Mouse (Mus musculus) liver, embryonic 15.5 days (tissue): ENCODE data around the gene Ankrd60. TPM values are rescaled to one million over a fixed set of nuclear protein-coding genes. Genes with fewer than 3 reads are reported as not detected.

Experiments used
- ATAC-seq: fragments of 200-750 bp; cut with Nextera tagmentation; 2 replicates; pipeline ENCODE4 v1.8.0; 2017; ENCODE audit warnings: moderate number of reproducible peaks, mild to moderate bottlenecking, moderate library complexity; ENCODE audit not compliant: insufficient read depth
- H3K27ac ChIP-seq: fragments of 300-500 bp; sonication (generic); replicated peaks from 2 replicates; pipeline ENCODE4 v1.5.1; 2015; ENCODE audit warnings: mild to moderate bottlenecking, inconsistent platforms
- H3K27me3 ChIP-seq: fragments of 300-500 bp; sonication (generic); 2 replicates; pipeline ENCODE4 v1.6.1; 2015; ENCODE audit warnings: mild to moderate bottlenecking, inconsistent platforms
- H3K36me3 ChIP-seq: fragments of 300-500 bp; sonication (generic); replicated peaks from 2 replicates; pipeline ENCODE4 v1.6.1; 2015; ENCODE audit warnings: moderate library complexity, mild to moderate bottlenecking, inconsistent platforms
- H3K4me1 ChIP-seq: fragments of 300-500 bp; sonication (generic); replicated peaks from 2 replicates; pipeline ENCODE4 v1.6.1; 2015; ENCODE audit warnings: inconsistent platforms
- H3K4me2 ChIP-seq: fragments of 300-500 bp; sonication (generic); 2 replicates; pipeline ENCODE4 v1.6.1; 2015; ENCODE audit warnings: moderate library complexity, mild to moderate bottlenecking, inconsistent platforms
- H3K4me3 ChIP-seq: fragments of 300-500 bp; sonication (generic); replicated peaks from 2 replicates; pipeline ENCODE4 v1.5.1; 2015; ENCODE audit warnings: mild to moderate bottlenecking, inconsistent platforms
- H3K9ac ChIP-seq: fragments of 300-500 bp; sonication (generic); 2 replicates; pipeline ENCODE4 v1.6.1; 2015; ENCODE audit warnings: moderate library complexity, mild to moderate bottlenecking, inconsistent platforms
- H3K9me3 ChIP-seq: fragments of 300-500 bp; sonication (generic); replicated peaks from 2 replicates; pipeline ENCODE4 v1.6.1; 2016; ENCODE audit warnings: inconsistent platforms
- WGBS: fragments of 180-500 bp; shearing (Covaris S2); methylation state at CpG from one replicate; pipeline ENCODE4 v1.1.7; 2015; ENCODE audit warnings: mixed read lengths; ENCODE audit not compliant: insufficient replicate concordance; 5-methylcytosine and 5-hydroxymethylcytosine counted together
- polyA plus RNA-seq: library from polyadenylated mRNA; unstranded; fragments of >200 nt; fragmentation: Nextera tagmentation; extraction: Ambion mirVana; gene quantifications from 2 replicates; pipeline ENCODE4 v1.2.1, GENCODE M21; 2015

Gene Ankrd60
- polyA plus RNA-seq, 1 experiment from 2014 or later = not detected

DNA sequence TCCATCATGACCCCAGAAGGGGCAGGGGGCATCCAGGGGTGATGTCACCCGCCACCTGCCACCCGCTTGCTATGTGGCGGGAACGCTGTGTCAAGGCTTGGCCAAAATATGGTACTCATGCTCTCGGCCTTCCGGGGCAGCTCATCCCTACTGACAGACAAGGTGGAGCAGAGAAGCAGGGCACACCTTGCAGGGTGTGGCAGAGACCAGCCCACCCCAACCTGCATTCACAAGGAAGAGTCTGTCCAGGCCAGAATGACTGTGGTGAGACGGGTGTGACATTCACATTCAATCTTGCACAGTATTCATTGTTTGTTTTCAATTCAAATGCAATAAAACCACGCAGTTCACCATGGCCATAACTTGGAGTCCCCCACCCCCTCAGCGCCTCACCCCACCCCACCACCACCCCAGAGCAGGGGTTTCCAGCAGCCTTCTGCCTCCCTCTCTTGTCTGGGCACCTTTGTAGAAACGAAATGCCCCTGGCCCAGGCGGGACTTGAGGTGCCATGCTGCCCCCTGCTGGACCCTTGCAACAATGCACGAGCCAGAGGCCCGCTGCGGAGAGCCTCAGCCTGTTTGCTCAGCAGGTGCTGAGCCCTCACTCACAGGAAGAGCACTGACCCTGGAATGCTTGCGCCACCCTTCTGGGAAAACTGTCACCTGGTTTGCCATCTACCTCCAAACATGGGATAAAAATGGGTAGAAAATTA lies 32.0 kb downstream of the Ankrd60 start:
- 33% methylated on average over 15 of the region's 15 CpGs for WGBS
- ATAC-seq = no peak
- H3K4me2 ChIP-seq = no peak overlapping the region

DNA sequence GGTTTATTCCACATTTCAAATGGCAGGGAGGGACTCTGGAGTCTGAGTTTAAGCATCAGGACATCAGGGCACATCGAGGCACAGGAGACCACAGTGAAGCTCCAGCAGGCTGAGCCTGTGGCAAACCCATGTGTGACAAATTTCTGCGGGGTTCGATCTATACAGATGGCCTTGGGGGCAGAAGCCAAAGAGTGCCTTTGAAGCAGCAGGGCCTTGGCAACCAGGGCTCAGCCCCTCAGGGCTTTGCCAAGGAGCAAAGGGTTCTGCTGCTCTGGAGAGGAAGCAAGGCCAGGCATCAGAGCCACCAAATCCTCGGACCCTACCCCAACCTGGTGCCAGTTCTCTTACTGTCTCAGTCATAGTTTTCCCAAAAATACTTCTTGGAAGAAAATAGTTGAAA lies 35.4 kb downstream of the Ankrd60 start:
- H3K4me3 ChIP-seq = no peak overlapping the region
- H3K36me3 ChIP-seq = no peaks in the 10 kb centered on the region
- no peak overlapping the region for H3K9ac ChIP-seq
- no peaks in the 10 kb centered on the region for H3K4me1 ChIP-seq
- no peaks in the 10 kb centered on the region for H3K27me3 ChIP-seq
- no peaks in the 10 kb centered on the region for H3K9me3 ChIP-seq
- H3K27ac ChIP-seq = no peak overlapping the region
- H3K4me2 ChIP-seq = no peak overlapping the region
- WGBS = 71% methylated on average over 4 of the region's 4 CpGs
- no peak for ATAC-seq

More for the DNA sequence above, 32.0 kb downstream of the Ankrd60 start:
- no peak overlapping the region for H3K9ac ChIP-seq
- no peak overlapping the region for H3K4me3 ChIP-seq
- H3K9me3 ChIP-seq = no peaks in the 10 kb centered on the region
- H3K27ac ChIP-seq = no peak overlapping the region
- H3K36me3 ChIP-seq = no peaks in the 10 kb centered on the region
- no peaks in the 10 kb centered on the region for H3K4me1 ChIP-seq
- no peaks in the 10 kb centered on the region; the same call in 1 of the 2 replicates for H3K27me3 ChIP-seq

- H3K4me3 ChIP-seq = no peak overlapping the region
- H3K4me2 ChIP-seq = no peak overlapping the region
- H3K36me3 ChIP-seq = no peaks in the 10 kb centered on the region
- no peak for ATAC-seq
- WGBS = 13% methylated on average over 4 of the region's 4 CpGs
- H3K27ac ChIP-seq = no peak overlapping the region
- H3K9me3 ChIP-seq = no peaks in the 10 kb centered on the region
- no peak overlapping the region for H3K9ac ChIP-seq
- H3K27me3 ChIP-seq = no peaks in the 10 kb centered on the region
- H3K4me1 ChIP-seq = no peaks in the 10 kb centered on the region
Observed at GRCm38 (mm10) chr2:173541748-173542147, 36.4 kb downstream of the Ankrd60 start.

DNA sequence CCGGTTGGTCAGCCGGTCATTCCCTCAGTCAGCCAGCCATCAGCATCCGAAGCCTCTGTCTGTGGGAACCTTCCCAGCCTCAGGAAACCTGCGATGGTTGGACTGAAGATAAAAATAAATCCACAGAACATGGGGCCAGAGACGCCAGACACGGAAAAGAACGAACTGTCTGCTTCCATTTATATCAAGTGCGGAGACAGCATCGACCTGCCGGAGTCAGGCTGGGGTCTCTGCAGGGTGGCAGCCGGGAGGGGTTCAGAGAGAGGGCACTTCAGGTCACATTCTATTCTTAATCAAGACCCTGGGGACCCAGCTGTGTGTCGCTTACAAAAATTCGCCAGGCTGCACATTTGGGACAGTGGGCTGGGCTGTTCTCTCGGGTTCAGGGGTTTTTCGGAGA lies 38.4 kb downstream of the Ankrd60 start:
- 66% methylated on average over 15 of the region's 15 CpGs for WGBS
- Histone ChIP-seq H3K9ac (no peak overlapping the region), H3K4me3 (no peak overlapping the region), H3K4me2 (no peak overlapping the region), H3K4me1 (no peaks in the 10 kb centered on the region), H3K9me3 (no peaks in the 10 kb centered on the region), H3K36me3 (no peaks in the 10 kb centered on the region), H3K27me3 (no peaks in the 10 kb centered on the region), H3K27ac (no peak overlapping the region)
- no peak for ATAC-seq

DNA sequence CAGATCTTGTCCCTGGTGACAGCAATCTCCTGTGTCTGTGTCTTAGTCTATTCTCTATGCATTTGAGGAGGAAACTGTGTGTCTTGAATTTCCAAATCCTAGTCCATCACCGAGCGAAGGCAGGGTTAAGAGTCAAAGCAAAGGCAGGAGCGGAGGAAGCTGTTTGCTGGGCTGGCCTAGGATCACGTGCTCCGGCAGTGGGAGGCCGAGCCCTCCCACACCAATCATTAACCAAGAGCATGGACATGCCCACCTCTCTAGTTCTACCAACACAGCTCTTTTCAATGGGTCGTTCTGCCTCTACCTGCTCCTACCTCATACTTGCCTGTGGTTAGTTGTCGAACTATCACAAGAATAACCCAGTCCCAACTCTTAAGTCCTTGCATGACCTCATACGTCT lies 42.3 kb downstream of the Ankrd60 start:
- 67% methylated on average over 9 of the region's 9 CpGs for WGBS
- no peak overlapping the region for H3K9ac ChIP-seq
- H3K36me3 ChIP-seq = no peaks in the 10 kb centered on the region
- H3K4me1 ChIP-seq = no peaks in the 10 kb centered on the region
- H3K27me3 ChIP-seq = no peaks in the 10 kb centered on the region
- no peak overlapping the region for H3K4me2 ChIP-seq
- ATAC-seq = no peak
- H3K4me3 ChIP-seq = no peak overlapping the region
- no peaks in the 10 kb centered on the region for H3K9me3 ChIP-seq
- no peak overlapping the region for H3K27ac ChIP-seq

DNA sequence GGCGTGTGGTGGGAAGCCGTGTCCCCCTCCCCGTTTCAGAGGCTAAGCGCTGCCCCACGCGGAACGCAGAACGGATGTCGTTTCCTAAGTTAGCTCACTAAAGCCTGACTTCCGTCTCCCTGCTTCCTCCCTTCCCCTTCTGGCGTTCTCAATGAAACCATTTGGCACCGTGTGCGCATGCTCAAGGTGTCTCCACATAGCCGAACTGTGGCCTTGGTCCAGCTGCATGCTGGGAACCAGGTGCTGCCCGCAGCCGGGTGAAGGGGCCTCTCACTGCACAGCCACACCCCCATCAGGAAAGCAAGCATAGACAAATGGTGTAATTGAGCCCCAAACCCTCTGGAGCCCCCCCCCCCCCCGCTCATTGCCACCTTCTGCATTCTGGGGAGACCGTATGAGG lies 42.8 kb downstream of the Ankrd60 start:
- no peaks in the 10 kb centered on the region for H3K4me1 ChIP-seq
- H3K9me3 ChIP-seq = no peaks in the 10 kb centered on the region
- H3K36me3 ChIP-seq = no peaks in the 10 kb centered on the region
- no peaks in the 10 kb centered on the region for H3K27me3 ChIP-seq
- H3K4me3 ChIP-seq = no peak overlapping the region
- H3K27ac ChIP-seq = no peak overlapping the region
- H3K4me2 ChIP-seq = no peak overlapping the region
- no peak overlapping the region for H3K9ac ChIP-seq
- 74% methylated on average over 18 of the region's 18 CpGs for WGBS
- ATAC-seq = no peak

DNA sequence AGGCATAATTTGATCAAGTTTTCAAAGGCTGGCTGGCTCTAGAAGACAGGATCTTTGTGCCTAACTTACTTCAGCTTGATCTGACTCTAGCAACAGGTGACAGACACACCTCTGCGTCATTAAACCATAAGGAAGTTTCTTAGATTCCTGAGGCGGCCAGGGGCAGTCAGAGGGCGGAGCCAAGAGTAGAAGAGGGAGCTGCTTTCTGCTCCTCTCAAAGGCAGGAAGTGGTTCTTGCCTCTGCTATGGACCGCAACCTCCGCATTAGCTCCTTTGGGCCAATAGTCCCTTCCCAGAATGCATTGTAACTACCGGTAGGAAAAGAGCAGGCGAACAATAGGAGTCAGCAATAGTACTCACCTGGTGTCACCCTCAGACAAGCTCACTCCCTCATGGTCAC lies 43.6 kb downstream of the Ankrd60 start:
- H3K9ac ChIP-seq = no peak overlapping the region
- H3K9me3 ChIP-seq = no peaks in the 10 kb centered on the region
- ATAC-seq = no peak
- H3K36me3 ChIP-seq = no peaks in the 10 kb centered on the region
- no peaks in the 10 kb centered on the region for H3K4me1 ChIP-seq
- no peak overlapping the region for H3K4me2 ChIP-seq
- H3K4me3 ChIP-seq = no peak overlapping the region
- no peaks in the 10 kb centered on the region for H3K27me3 ChIP-seq
- H3K27ac ChIP-seq = no peak overlapping the region
- 30% methylated on average over 7 of the region's 7 CpGs for WGBS

DNA sequence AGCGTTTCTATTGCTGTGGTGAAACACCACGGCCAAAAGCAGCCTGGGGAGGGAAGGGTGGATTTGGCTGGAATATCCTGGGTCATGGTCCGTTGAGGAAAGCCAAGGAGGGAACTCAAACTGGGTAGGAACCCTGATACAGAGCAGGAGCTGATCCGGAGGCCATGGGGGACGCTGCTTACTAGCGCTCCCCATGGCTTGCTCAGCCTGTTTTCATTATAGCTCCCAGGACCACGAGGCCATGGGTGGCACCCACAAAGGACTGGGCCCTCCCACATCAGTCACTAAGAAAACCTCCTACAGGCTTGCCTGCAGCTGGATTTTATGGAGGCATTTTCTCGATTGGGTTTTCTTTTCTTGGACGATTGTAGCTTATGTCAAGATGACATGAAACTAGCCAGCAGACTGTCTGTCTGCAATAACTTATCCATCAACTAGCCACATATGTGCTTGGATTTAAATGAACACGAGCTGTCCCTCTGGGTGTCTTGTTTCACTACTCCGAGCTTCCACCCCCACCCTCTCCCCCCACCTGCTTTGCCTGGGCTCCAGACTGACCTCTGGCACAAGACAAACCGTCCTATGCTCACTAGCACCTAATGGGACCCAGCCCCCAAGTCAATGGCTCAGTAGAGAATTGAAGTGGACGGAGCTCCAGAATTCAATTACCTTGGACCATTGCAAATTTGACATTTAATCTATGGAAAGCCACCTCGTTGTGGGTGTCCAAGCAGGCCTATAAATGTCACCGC lies 45.3 kb downstream of the Ankrd60 start:
- H3K9me3 ChIP-seq = no peaks in the 10 kb centered on the region
- no peaks in the 10 kb centered on the region for H3K27me3 ChIP-seq
- no peak overlapping the region for H3K9ac ChIP-seq
- H3K4me3 ChIP-seq = no peak overlapping the region
- H3K36me3 ChIP-seq = no peaks in the 10 kb centered on the region
- no peak for ATAC-seq
- no peak overlapping the region for H3K4me2 ChIP-seq
- no peaks in the 10 kb centered on the region for H3K4me1 ChIP-seq
- no peak overlapping the region for H3K27ac ChIP-seq
- 59% methylated on average over 15 of the region's 15 CpGs for WGBS

GRCm38 (mm10) chr2:173528493-173528892 lies 49.7 kb downstream of the Ankrd60 start:
- no peak overlapping the region for H3K9ac ChIP-seq
- no peak for ATAC-seq
- no peaks in the 10 kb centered on the region for H3K27me3 ChIP-seq
- H3K4me2 ChIP-seq = no peak overlapping the region
- no peak overlapping the region for H3K4me3 ChIP-seq
- H3K9me3 ChIP-seq = no peaks in the 10 kb centered on the region
- no peaks in the 10 kb centered on the region for H3K4me1 ChIP-seq
- H3K36me3 ChIP-seq = no peaks in the 10 kb centered on the region
- 38% methylated on average over 3 of the region's 3 CpGs for WGBS
- H3K27ac ChIP-seq = no peak overlapping the region

DNA sequence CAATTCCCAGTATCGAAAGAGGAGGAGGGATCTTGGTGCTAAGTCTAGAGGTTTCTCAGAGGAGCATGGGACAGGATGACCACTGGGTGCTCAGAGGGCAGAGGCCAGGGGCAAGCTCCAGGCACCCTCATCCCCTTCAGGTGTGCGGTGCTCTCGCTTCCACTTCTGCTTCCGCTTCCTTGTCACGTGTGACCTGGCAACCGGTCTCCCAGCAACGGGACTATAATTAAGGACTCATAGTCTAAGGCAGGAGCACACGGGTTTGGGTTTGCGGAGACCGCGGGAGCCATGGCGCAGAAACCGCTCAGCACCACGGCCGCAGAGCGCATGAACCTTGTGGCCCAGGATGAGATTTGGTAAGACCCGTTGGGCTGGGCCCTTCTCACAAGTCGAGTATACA lies 55.8 kb downstream of the Ankrd60 start, which contains the start of gene 1700021F07Rik:
Gene 1700021F07Rik (plus strand): TSS at position 211 of the 400 bp plus-strand sequence.
- 79% methylated on average over 18 of the region's 18 CpGs for WGBS
- Histone ChIP-seq H3K4me3 (no peak within 1 kb of the TSS), H3K27ac (no peak within 1 kb of the TSS), H3K27me3 (no peaks in the 10 kb centered on the region), H3K9ac (no peak within 1 kb of the TSS), H3K36me3 (no peaks in the 10 kb centered on the region), H3K9me3 (no peaks in the 10 kb centered on the region), H3K4me2 (no peak within 1 kb of the TSS), H3K4me1 (no peaks in the 10 kb centered on the region)
- no peak for ATAC-seq
